ENCODE assay signal across 32 mouse cellular contexts in genomic region chr9:65407861-65408260, GRCm38 (mm10). TPM values are rescaled to one million over a fixed set of nuclear protein-coding genes. Genes with fewer than 3 reads are reported as not detected.
DNase-seq lines count a peak whose midpoint lies in the region.
"Had no signal": no experiment of that assay in that cellular context is flagged by ENCODE, and none has a peak within 500 bp of the region (broad histone marks: within the 10 kb centered on the region; RNA-seq: fewer than 3 reads in every experiment).

No protein-coding gene starts in this region.

- DNase-seq in adrenal gland, adult 8-10 months, result peak; percentile 68
- DNase-seq in adrenal gland, postnatal 4 days (ENCODE audit: low spot score in 2 of 2), result no peak
- peak; percentile 69 to 70 for DNase-seq in kidney, adult 8-10 months
- DNase-seq in kidney, postnatal 10 days, result no peak
- peak; percentile 57 for DNase-seq in adrenal gland, postnatal 10 days
- no peak for DNase-seq in spleen, postnatal 10 days (ENCODE audit: low spot score in 2 of 2)
- DNase-seq in layer of hippocampus, adult 9-10 months (ENCODE audit: low spot score), result no peak
- DNase-seq: cerebellum, adult 2 months; cerebellum, postnatal 25 days; embryo, embryonic 11 days; layer of hippocampus, postnatal 36 days; liver, postnatal 0 days; lung, postnatal 14 days had no signal

- peak overlapping the region; percentile 78 for H3K27ac ChIP-seq in brown adipose tissue, adult 24 weeks (replicated peaks; ENCODE audit: low read depth, low read length)
- H3K27ac ChIP-seq: embryonic facial prominence, embryonic 13.5 days; forebrain, embryonic 12.5 days; heart, embryonic 10.5 days; hindbrain, embryonic 10.5 days; limb, embryonic 12.5 days; midbrain, embryonic 12.5 days; stomach, embryonic 15.5 days had no signal

- H3K4me3 ChIP-seq in brown adipose tissue, adult 24 weeks (ENCODE audit: insufficient read depth, low read depth, low read length), result no peak overlapping the region
- H3K4me3 ChIP-seq: embryonic facial prominence, embryonic 13.5 days; erythroblast, embryonic 14.5 days; forebrain, embryonic 12.5 days; heart, embryonic 10.5 days; hindbrain, embryonic 10.5 days; layer of hippocampus, adult 2 months; limb, embryonic 12.5 days; midbrain, embryonic 12.5 days; stomach, embryonic 15.5 days had no signal

- peaks cover 25% of the 10 kb centered on the region for H3K4me1 ChIP-seq in brown adipose tissue, adult 24 weeks (ENCODE audit: control insufficient read depth, insufficient read depth, insufficient read length, low read length)
- H3K4me1 ChIP-seq: forebrain, embryonic 12.5 days; hindbrain, embryonic 10.5 days; limb, embryonic 12.5 days; midbrain, embryonic 12.5 days had no signal

RNA-seq across cellular contexts. Expression of gene Rasl12, which starts 9.6 kb away (rescaled TPM):
- 10 to 100 TPM in 1 of 4 experiments, 1 to 10 TPM in 3; 5.9 to 20.4 (median 7.2) TPM for total RNA-seq in adrenal gland, adult 8-10 months (2022)
- 10 to 100 TPM; 12.3 to 13.7 TPM for total RNA-seq in adrenal gland, postnatal 4 days (2021)
- total RNA-seq in adrenal gland, postnatal 10 days (2021), result 10 to 100 TPM; 32.3 to 76.7 TPM
- polyA plus RNA-seq in brown adipose tissue, adult 24 weeks (2012; ENCODE audit: insufficient read depth, insufficient read length, missing spikeins), result 138 and 139 TPM in 2 replicates
- total RNA-seq: megakaryocyte progenitor cell, adult 5-6 weeks; neutrophil, adult 5-6 weeks had no signal
- polyA plus RNA-seq: CD4-positive, CD25-positive, alpha-beta regulatory T cell, adult 4 months had no signal

RNA-seq across cellular contexts. Expression of gene Slc51b, which starts 14.9 kb away (rescaled TPM):
- not detected for total RNA-seq in adrenal gland, adult 8-10 months (2022)
- total RNA-seq in adrenal gland, postnatal 4 days (2021), result 1 to 10 TPM; 1.4 to 2.4 TPM
- total RNA-seq in adrenal gland, postnatal 10 days (2021), result under 1 TPM; 0.45 to 0.78 TPM
- polyA plus RNA-seq in brown adipose tissue, adult 24 weeks (2012; ENCODE audit: insufficient read depth, insufficient read length, missing spikeins), result not detected in 2 replicates
- total RNA-seq: gastrocnemius, adult 18-20 months; layer of hippocampus, adult 2 months; layer of hippocampus, postnatal 36 days; left cerebral cortex, postnatal 14 days; megakaryocyte progenitor cell, adult 5-6 weeks; monocyte, adult 5-6 weeks; neutrophil, adult 5-6 weeks had no signal
- polyA plus RNA-seq: CD4-positive, CD25-positive, alpha-beta regulatory T cell, adult 4 months; cerebellum, adult 2 months; embryonic facial prominence, embryonic 13.5 days; erythroblast, embryonic 14.5 days; forebrain, embryonic 12.5 days; gonadal fat pad, adult 2 months; heart, embryonic 10.5 days; hindbrain, embryonic 10.5 days; hindbrain, embryonic 16.5 days; limb, embryonic 12.5 days; liver, embryonic 11.5 days; midbrain, embryonic 12.5 days had no signal

RNA-seq across cellular contexts. Expression of gene Kbtbd13, which starts 16.4 kb away (rescaled TPM):
- total RNA-seq in adrenal gland, adult 8-10 months (2022), result under 1 TPM in 3 of 4 experiments, not detected in 1; 0.13 to 0.23 (median 0.21) TPM
- total RNA-seq in adrenal gland, postnatal 4 days (2021), result 1 to 10 TPM in 1 of 2 experiments, under 1 TPM in 1; 0.99 to 1.0 TPM
- total RNA-seq in adrenal gland, postnatal 10 days (2021), result 1 to 10 TPM in 1 of 2 experiments, under 1 TPM in 1; 0.84 to 3.9 TPM
- polyA plus RNA-seq in brown adipose tissue, adult 24 weeks (2012; ENCODE audit: insufficient read depth, insufficient read length, missing spikeins), result 1.0 and 2.7 TPM in 2 replicates
- total RNA-seq: monocyte, adult 5-6 weeks; neutrophil, adult 5-6 weeks had no signal
- polyA plus RNA-seq: CD4-positive, CD25-positive, alpha-beta regulatory T cell, adult 4 months; erythroblast, embryonic 14.5 days had no signal

RNA-seq across cellular contexts. Expression of gene Mtfmt, which starts 27.7 kb away (rescaled TPM):
- total RNA-seq in adrenal gland, adult 8-10 months (2022), result 10 to 100 TPM; 14.3 to 22.7 (median 16.4) TPM
- total RNA-seq in adrenal gland, postnatal 4 days (2021), result 10 to 100 TPM; 18.1 to 20.4 TPM
- 10 to 100 TPM; 11.2 to 14.1 TPM for total RNA-seq in adrenal gland, postnatal 10 days (2021)
- polyA plus RNA-seq in brown adipose tissue, adult 24 weeks (2012; ENCODE audit: insufficient read depth, insufficient read length, missing spikeins), result 10.1 and 15.0 TPM in 2 replicates

RNA-seq across cellular contexts. Expression of gene Ubap1l, which starts 47.0 kb away (rescaled TPM):
- 1 to 10 TPM in 1 of 4 experiments, under 1 TPM in 2, not detected in 1; 0.41 to 1.7 (median 0.49) TPM for total RNA-seq in adrenal gland, adult 8-10 months (2022)
- under 1 TPM; 0.67 to 0.68 TPM for total RNA-seq in adrenal gland, postnatal 4 days (2021)
- total RNA-seq in adrenal gland, postnatal 10 days (2021), result under 1 TPM in 1 of 2 experiments, not detected in 1; 0.45 TPM
- polyA plus RNA-seq in brown adipose tissue, adult 24 weeks (2012; ENCODE audit: insufficient read depth, insufficient read length, missing spikeins), result 0.75 TPM in 1 of 2 replicates, not detected in the other
- total RNA-seq: megakaryocyte progenitor cell, adult 5-6 weeks; monocyte, adult 5-6 weeks had no signal
- polyA plus RNA-seq: CD4-positive, CD25-positive, alpha-beta regulatory T cell, adult 4 months; liver, postnatal 0 days had no signal

Comparison
In these comparisons a context has a peak if more than half of its experiments do, and no peak if none do; other contexts are left out.
1. DNase-seq: peak in adrenal gland, adult 8-10 months (single experiment), kidney, adult 8-10 months (2 of 2) and adrenal gland, postnatal 10 days (single experiment); none in adrenal gland, postnatal 4 days (0 of 2), kidney, postnatal 10 days (single experiment), spleen, postnatal 10 days (0 of 2) and layer of hippocampus, adult 9-10 months (single experiment).